Mouse (Mus musculus) lung, embryonic 15.5 days (tissue): ENCODE measurements around the gene Gm28042. TPM values are rescaled to one million over a fixed set of nuclear protein-coding genes. Genes with fewer than 3 reads are reported as not detected.

Experiments
- ATAC-seq: fragments of 200-750 bp; cut with Nextera tagmentation; 2 replicates; pipeline ENCODE4 v1.8.0; 2017; ENCODE audit warnings: moderate number of reproducible peaks, borderline replicate concordance; ENCODE audit not compliant: low FRiP score, low TSS enrichment; ENCODE audit errors: extremely low read depth
- H3K27ac ChIP-seq: fragments of 300-500 bp; sonication (generic); 2 replicates; pipeline ENCODE4 v1.5.1; 2015; ENCODE audit warnings: moderate library complexity, mild to moderate bottlenecking, inconsistent platforms
- H3K27me3 ChIP-seq: fragments of 300-500 bp; sonication (generic); 2 replicates; pipeline ENCODE4 v1.6.1; 2015; ENCODE audit warnings: inconsistent platforms
- H3K36me3 ChIP-seq: fragments of 300-500 bp; sonication (generic); 2 replicates; pipeline ENCODE4 v1.6.1; 2015; ENCODE audit warnings: inconsistent platforms
- H3K4me1 ChIP-seq: fragments of 300-500 bp; sonication (generic); 2 replicates; pipeline ENCODE4 v1.6.1; 2015; ENCODE audit warnings: inconsistent platforms
- H3K4me2 ChIP-seq: fragments of 300-500 bp; sonication (generic); 2 replicates; pipeline ENCODE4 v1.6.1; 2015; ENCODE audit warnings: inconsistent platforms, mild to moderate bottlenecking, moderate library complexity
- H3K4me3 ChIP-seq: fragments of 300-500 bp; sonication (generic); 2 replicates; pipeline ENCODE4 v1.5.1; 2015; ENCODE audit warnings: mild to moderate bottlenecking, inconsistent platforms
- H3K9ac ChIP-seq: fragments of 300-500 bp; sonication (generic); 2 replicates; pipeline ENCODE4 v1.6.1; 2015; ENCODE audit warnings: inconsistent platforms
- H3K9me3 ChIP-seq: fragments of 300-500 bp; sonication (generic); 2 replicates; pipeline ENCODE4 v1.6.1; 2016; ENCODE audit warnings: inconsistent platforms
- WGBS: fragments of 180-500 bp; shearing (Covaris S2); methylation state at CpG from one replicate; pipeline ENCODE4 v1.1.7; 2015; 5-methylcytosine and 5-hydroxymethylcytosine counted together
- polyA plus RNA-seq: library from polyadenylated mRNA; unstranded; fragments of >200 nt; fragmentation: Nextera tagmentation; extraction: Ambion mirVana; gene quantifications from 2 replicates; pipeline ENCODE4 v1.2.1, GENCODE M21; 2015

The Gm28042 gene
- polyA plus RNA-seq, 1 experiment from 2014 or later, result 3.1 TPM

DNA sequence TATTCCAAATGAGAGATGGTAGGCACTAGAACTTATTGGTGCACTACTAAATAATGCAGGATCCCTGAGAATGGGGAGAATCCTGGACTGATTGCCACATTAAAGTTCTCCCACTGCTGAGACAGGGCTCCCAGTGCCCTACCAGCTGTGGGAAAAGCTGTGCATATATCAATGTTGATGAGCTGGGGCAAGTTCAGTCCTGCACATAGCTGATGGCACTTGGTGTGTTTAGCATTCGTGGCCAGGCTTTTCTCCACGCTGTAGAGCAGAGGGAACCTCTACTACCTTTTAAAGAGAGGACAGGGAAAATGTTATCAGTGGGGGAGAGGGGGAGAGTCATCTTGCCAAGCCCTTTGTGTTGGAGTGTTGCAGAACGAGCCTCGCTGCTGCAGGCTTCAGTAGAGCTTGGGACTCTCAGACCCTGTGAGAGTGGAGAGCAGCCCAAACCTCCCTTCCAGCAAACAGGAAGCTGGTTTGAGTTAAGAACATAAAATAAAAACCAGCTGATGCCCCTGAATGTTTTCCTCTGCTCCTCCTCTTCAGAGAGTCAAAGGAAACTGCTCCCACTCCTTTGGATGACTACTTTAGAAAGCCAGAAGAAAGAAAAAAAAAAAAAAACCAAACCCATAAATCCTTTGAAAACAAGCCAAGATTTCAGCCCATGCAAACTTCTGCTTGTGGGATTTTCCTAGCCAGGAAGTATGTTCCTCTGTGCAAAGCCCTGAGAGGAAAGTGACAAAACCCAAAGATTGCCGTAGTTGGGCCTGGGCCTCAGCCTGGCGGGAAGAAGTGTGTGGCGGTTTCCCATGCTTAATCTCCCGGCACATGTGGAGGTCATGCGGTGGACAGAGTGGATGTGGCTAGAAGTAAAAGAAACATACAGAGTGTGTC, 31.7 kb upstream of the Gm28042 start:
- peaks cover 23% of the 10 kb centered on the region for H3K4me1 ChIP-seq
- H3K27ac ChIP-seq, result peak overlapping the region; percentile 87
- H3K9me3 ChIP-seq, result no peaks in the 10 kb centered on the region
- H3K4me3 ChIP-seq, result no peak overlapping the region
- no peak overlapping the region for H3K9ac ChIP-seq
- peak; percentile 47; the same call in 1 of the 2 replicates for ATAC-seq
- WGBS, result 19% methylated on average over 9 of the region's 9 CpGs
- H3K4me2 ChIP-seq, result no peak overlapping the region
- H3K36me3 ChIP-seq, result peaks cover 6% of the 10 kb centered on the region; the same call in 1 of the 2 replicates
- H3K27me3 ChIP-seq, result no peaks in the 10 kb centered on the region

DNA sequence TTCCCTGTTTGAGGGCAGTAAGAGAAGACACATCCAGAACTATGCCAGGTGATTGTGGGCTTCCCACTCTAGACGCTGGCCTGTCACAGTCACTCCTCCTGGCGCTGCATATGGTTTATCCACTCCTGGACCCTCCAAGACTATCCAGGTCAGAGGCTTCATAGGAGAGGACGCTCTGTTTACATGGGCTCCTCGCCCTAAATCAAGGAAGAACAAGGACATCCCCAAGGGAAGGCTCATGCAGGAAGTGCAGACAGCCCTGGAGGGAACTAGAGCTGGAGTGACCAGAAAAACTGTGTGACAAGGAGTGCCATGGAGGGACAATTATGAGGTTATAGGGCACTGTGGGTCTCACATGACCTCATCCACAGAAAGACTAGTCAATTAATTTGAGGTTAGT, 29.9 kb upstream of the Gm28042 start:
- H3K36me3 ChIP-seq, result peaks cover 6% of the 10 kb centered on the region; the same call in 1 of the 2 replicates
- ATAC-seq, result no peak
- H3K9ac ChIP-seq, result no peak overlapping the region
- WGBS, result 65% methylated on average over 4 of the region's 4 CpGs
- H3K4me2 ChIP-seq, result no peak overlapping the region
- no peak overlapping the region for H3K4me3 ChIP-seq
- no peak overlapping the region for H3K27ac ChIP-seq
- no peaks in the 10 kb centered on the region for H3K9me3 ChIP-seq
- H3K27me3 ChIP-seq, result no peaks in the 10 kb centered on the region
- peaks cover 23% of the 10 kb centered on the region for H3K4me1 ChIP-seq

DNA sequence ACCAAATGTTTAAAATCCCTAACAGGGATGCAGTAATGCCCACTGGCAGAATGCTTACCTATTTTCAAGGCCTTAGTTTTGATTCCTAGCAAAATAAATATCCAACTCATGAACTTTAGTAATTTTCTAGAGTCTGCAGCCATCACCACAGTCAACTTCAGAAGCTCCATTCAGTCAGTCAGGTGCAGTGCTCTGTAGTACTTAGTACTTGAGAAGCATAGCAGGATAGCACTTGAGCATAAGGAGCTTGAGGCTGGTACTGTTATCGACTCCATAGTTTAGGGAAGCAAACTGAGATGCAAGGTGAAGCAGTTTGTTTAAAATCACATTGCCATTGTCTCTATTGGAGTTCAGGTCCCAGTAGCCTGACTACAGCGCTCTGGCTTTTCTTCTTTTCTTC, 27.6 kb upstream of the Gm28042 start:
- H3K4me1 ChIP-seq, result peaks cover 20% of the 10 kb centered on the region
- WGBS, result 81% methylated on average over 2 of the region's 2 CpGs
- no peak overlapping the region for H3K4me2 ChIP-seq
- peaks cover 6% of the 10 kb centered on the region; the same call in 1 of the 2 replicates for H3K36me3 ChIP-seq
- H3K4me3 ChIP-seq, result no peak overlapping the region
- H3K27ac ChIP-seq, result no peak overlapping the region
- ATAC-seq, result no peak
- no peaks in the 10 kb centered on the region for H3K9me3 ChIP-seq
- H3K27me3 ChIP-seq, result no peaks in the 10 kb centered on the region
- H3K9ac ChIP-seq, result no peak overlapping the region

DNA sequence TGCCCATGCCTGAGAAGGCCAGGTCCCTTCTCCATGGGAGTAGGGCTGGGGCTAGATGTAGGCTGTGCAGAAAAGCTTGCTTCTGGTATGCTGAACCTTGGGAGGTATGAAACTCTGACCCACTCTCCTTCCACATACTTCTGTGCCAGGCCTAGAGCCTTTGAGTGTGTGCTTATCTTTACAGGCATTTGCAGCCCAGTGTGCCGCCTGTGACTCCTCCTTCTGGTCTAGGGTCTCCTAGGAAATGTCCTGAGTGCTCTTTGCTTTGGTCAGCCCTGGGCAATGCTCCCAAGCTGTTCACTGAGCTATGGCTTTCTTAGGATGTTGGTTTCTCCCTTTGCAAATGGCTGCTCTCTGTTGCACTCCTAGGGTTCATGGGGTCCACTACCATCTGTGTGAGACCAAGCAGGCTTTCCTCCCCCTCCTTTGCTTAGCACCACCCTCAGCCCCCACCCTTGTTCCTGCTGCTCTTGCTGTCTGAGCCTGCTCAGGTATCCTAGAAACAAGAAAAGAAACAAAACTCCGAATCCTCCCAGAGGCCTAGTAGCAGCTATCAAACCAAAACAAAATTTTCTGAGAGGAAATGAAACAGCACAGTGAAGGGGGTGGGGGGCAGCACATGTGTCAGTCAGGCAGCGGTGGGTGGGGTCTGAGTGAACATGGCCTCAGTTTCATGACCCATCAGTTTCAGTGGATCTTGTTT, 26.3 kb upstream of the Gm28042 start:
- no peak overlapping the region for H3K4me2 ChIP-seq
- no peak overlapping the region for H3K9ac ChIP-seq
- no peaks in the 10 kb centered on the region for H3K9me3 ChIP-seq
- no peaks in the 10 kb centered on the region for H3K27me3 ChIP-seq
- H3K36me3 ChIP-seq, result peaks cover 6% of the 10 kb centered on the region; the same call in 1 of the 2 replicates
- no peak overlapping the region for H3K4me3 ChIP-seq
- peaks cover 7% of the 10 kb centered on the region for H3K4me1 ChIP-seq
- peak; percentile 71 for ATAC-seq
- 50% methylated on average over 3 of the region's 3 CpGs for WGBS
- peak overlapping the region; percentile 51 for H3K27ac ChIP-seq

DNA sequence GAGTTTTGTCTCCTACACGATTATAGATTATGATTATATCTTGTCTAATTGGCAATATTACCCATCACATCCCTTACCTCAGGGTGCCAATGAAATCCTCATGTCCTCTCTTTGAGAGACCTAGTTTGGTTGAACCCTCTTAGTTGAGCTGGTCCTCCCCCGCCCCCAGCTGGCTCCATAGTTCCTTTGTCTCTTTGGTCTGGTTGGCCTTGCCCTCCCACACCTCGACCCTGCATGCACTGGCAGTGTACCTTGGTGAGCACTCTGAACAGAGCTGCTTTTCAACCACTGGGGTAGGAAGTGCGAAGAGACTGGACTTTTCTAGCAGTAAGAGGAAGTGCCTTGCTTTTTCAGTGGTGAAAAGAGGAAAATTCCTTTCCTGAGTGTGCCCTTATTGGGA, 25.3 kb upstream of the Gm28042 start:
- Histone ChIP-seq H3K36me3 (peaks cover 6% of the 10 kb centered on the region; the same call in 1 of the 2 replicates), H3K4me3 (no peak overlapping the region), H3K27me3 (no peaks in the 10 kb centered on the region), H3K27ac (peak overlapping the region; percentile 51; the same call in 1 of the 2 replicates), H3K9me3 (no peaks in the 10 kb centered on the region), H3K4me2 (no peak overlapping the region), H3K9ac (no peak overlapping the region), H3K4me1 (peaks cover 3% of the 10 kb centered on the region; the same call in 1 of the 2 replicates)
- 71% methylated on average over 4 of the region's 4 CpGs for WGBS
- no peak for ATAC-seq

DNA sequence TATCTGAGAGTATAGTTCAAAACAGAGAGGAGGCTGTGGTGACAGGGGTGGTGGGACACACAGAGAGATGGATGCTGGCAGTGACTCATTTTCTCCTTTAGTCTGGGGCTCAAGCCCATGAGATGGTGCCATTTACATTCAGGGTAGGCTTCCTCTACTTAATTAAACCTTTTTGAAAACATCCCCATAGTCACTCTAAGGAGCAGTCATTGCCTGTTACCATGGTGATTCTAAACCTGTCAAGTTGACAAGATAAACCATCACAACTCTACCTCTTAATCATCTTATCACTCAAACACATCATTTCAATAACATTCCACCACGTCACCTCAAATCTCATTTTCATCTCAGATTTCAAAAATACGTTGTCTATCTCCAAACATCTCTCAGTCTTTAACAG, 23.3 kb upstream of the Gm28042 start:
- Histone ChIP-seq H3K27me3 (no peaks in the 10 kb centered on the region), H3K9me3 (no peaks in the 10 kb centered on the region)
- ATAC-seq, result no peak

DNA sequence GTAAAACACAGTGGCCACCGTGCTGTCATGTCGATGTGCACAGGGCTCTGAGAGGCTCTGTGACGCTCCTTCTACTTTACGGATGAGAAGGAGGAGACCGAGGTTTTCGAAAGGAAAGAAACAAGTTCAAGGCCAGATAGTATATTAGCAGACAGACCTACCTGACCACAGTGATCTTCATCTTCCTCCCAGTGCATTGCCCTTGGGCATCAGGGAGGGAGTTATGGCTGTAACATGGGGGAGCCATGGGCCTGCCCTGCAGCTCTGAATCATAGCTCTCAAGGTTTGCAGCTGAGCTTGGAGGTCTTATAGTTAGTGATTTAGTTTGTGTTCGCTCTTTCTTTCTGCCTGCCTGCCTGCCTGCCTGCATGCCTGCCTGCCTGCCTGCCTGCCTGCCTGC, 20.6 kb upstream of the Gm28042 start:
- 96% methylated on average over 7 of the region's 7 CpGs for WGBS
- H3K4me2 ChIP-seq, result no peak overlapping the region
- no peak overlapping the region for H3K9ac ChIP-seq
- H3K9me3 ChIP-seq, result no peaks in the 10 kb centered on the region
- H3K4me3 ChIP-seq, result no peak overlapping the region
- no peak for ATAC-seq
- no peak overlapping the region for H3K27ac ChIP-seq
- H3K4me1 ChIP-seq, result no peaks in the 10 kb centered on the region
- no peaks in the 10 kb centered on the region for H3K36me3 ChIP-seq
- H3K27me3 ChIP-seq, result no peaks in the 10 kb centered on the region

More for the DNA sequence above, 23.3 kb upstream of the Gm28042 start:
- 81% methylated on average over 2 of the region's 2 CpGs for WGBS
- H3K4me3 ChIP-seq, result no peak overlapping the region
- H3K27ac ChIP-seq, result no peak overlapping the region
- peaks cover 3% of the 10 kb centered on the region; the same call in 1 of the 2 replicates for H3K4me1 ChIP-seq
- H3K9ac ChIP-seq, result no peak overlapping the region
- H3K4me2 ChIP-seq, result no peak overlapping the region
- H3K36me3 ChIP-seq, result peaks cover 1% of the 10 kb centered on the region; the same call in 1 of the 2 replicates

DNA sequence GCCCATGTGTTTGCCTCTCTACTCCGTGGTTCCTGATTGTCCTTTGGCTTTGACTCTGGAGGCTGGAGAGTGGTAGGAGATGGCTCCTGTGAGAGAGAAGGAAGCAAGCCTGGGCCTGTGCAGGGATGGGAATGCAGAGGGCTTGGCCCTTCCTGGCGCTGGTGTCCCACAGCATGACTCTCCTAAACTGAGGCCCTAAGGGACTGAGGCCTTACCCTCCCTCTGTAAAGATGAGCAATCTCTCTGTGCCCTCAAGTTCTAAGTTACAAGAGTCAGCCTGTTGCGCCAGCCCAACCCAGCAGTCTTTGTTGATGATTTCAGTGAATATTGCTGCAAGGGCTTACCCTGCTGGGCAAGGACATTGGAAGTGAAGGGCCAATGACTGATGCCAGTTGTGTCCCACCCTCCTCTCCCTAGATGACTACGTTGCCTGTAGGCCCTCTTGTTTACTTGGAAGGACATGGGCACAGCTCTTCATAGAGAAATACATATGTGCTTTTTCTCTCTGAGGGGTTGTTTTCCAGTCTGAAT, 19.5 kb upstream of the Gm28042 start:
- no peaks in the 10 kb centered on the region for H3K27me3 ChIP-seq
- no peak overlapping the region for H3K4me3 ChIP-seq
- H3K4me2 ChIP-seq, result no peak overlapping the region
- H3K4me1 ChIP-seq, result no peaks in the 10 kb centered on the region
- no peak overlapping the region for H3K9ac ChIP-seq
- H3K9me3 ChIP-seq, result no peaks in the 10 kb centered on the region
- WGBS, result 81% methylated on average over 4 of the region's 4 CpGs
- no peaks in the 10 kb centered on the region for H3K36me3 ChIP-seq
- no peak for ATAC-seq
- no peak overlapping the region for H3K27ac ChIP-seq

DNA sequence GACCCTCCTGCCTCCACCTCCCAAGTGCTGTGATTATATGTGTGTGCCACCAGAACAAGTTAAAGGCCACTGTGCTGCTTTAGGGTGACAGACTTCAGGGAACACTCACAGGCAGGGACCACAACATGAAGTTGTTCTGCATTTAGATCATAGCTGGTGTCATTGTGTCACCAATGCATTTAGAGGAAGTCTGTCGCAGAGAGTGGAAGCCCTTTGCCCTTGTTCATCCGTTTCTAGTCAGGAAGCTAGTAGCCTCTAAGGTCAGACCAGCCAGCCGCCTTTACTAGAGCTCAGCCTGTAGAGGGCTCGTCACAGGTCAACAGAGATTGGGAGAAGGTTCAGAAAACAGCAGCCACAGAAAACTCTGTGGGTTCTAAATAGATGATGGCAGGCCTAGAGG, 18.6 kb upstream of the Gm28042 start:
- WGBS, result 48% methylated on average over 4 of the region's 4 CpGs
- H3K27ac ChIP-seq, result no peak overlapping the region
- ATAC-seq, result no peak
- H3K27me3 ChIP-seq, result no peaks in the 10 kb centered on the region
- no peak overlapping the region for H3K9ac ChIP-seq
- no peaks in the 10 kb centered on the region for H3K4me1 ChIP-seq
- no peak overlapping the region for H3K4me3 ChIP-seq
- no peaks in the 10 kb centered on the region for H3K36me3 ChIP-seq
- no peak overlapping the region for H3K4me2 ChIP-seq
- no peaks in the 10 kb centered on the region for H3K9me3 ChIP-seq

DNA sequence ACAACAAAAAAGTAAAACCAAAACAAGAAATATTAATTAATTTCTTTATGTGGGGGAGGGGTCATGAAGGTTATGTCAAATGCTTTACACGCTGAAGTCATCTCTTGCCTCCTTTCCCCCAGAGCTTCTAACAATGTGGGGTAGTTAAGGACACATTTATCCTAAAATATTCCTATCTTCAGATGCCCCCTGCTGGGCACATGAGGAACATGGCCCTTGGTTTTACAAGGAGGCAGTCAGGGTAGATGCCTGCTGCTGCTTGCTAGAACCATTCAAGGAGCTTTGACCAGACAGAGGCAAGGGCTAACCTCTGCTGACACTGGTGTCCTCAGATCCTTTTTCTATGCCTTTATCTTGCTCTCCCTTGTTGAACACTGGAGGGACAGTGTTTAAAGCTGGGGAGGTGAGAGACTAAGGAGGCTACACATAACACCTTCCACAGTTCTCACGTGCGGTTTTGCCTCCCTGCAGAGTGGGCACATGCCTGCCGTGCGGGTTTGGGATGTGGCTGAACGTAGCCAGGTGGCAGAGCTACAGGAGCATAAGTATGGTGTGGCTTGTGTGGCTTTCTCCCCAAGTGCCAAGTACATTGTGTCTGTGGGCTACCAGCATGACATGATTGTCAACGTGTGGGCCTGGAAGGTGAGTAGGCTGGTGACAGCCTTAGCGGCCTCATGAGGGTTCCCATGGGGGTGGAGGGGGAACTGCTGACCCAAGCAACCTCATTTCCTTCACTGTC, 15.7 kb upstream of the Gm28042 start:
- 74% methylated on average over 8 of the region's 8 CpGs for WGBS
- no peak overlapping the region for H3K27ac ChIP-seq
- H3K4me1 ChIP-seq, result no peaks in the 10 kb centered on the region
- H3K36me3 ChIP-seq, result peaks cover 10% of the 10 kb centered on the region; the same call in 1 of the 2 replicates
- no peak overlapping the region for H3K4me3 ChIP-seq
- H3K4me2 ChIP-seq, result no peak overlapping the region
- no peaks in the 10 kb centered on the region for H3K9me3 ChIP-seq
- no peaks in the 10 kb centered on the region for H3K27me3 ChIP-seq
- H3K9ac ChIP-seq, result no peak overlapping the region
- ATAC-seq, result peak; percentile 27; the same call in 1 of the 2 replicates

DNA sequence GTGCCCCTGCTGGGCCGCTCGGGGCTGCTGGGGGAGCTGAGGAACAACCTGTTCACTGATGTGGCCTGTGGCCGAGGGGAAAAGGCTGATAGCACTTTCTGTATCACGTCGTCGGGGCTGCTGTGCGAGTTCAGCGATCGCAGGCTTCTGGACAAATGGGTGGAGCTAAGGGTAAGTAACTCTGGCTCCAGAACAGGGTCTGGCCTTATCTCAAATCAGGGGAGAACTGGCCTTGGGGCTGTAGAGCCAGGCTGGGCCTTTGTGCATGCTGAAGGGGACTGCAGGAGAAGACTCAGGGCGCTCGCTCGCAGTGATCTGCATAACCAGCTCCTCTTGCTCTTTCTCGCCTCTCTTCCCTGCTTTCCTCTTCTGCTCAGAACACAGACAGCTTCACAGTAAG, 14.4 kb upstream of the Gm28042 start:
- no peak overlapping the region for H3K9ac ChIP-seq
- no peaks in the 10 kb centered on the region for H3K9me3 ChIP-seq
- WGBS, result 74% methylated on average over 13 of the region's 13 CpGs
- H3K4me2 ChIP-seq, result no peak overlapping the region
- ATAC-seq, result no peak
- no peak overlapping the region for H3K4me3 ChIP-seq
- peaks cover 19% of the 10 kb centered on the region; the same call in 1 of the 2 replicates for H3K36me3 ChIP-seq
- H3K27ac ChIP-seq, result no peak overlapping the region
- H3K27me3 ChIP-seq, result no peaks in the 10 kb centered on the region
- H3K4me1 ChIP-seq, result no peaks in the 10 kb centered on the region
